Mouse (Mus musculus): ENCODE data around the gene Kbtbd6. TPM values are rescaled to one million over a fixed set of nuclear protein-coding genes. Genes with fewer than 3 reads are reported as not detected.
"Not testable (repeated sequence)": the region's sequence is repeated elsewhere in the genome, so short reads cannot be mapped to it uniquely, and the experiment has no call there.

Gene Kbtbd6
- total RNA-seq (2012; rRNA removed) (0.07 and 0.12 TPM in 2 replicates), polyA plus RNA-seq (2012; ENCODE audit: insufficient read depth in 1 of 2, insufficient read length in 2 of 2, low read depth in 1 of 2, low replicate concordance in 2 of 2, missing spikeins in 1 of 2) (not detected)

- not testable (repeated sequence) for H3K36me3 ChIP-seq (ENCODE audit: control insufficient read depth in 1 of 2, insufficient read depth in 2 of 2, low read length in 2 of 2); H3K4me3 ChIP-seq (ENCODE audit: control insufficient read depth in 1 of 2, insufficient read depth in 1 of 2, low read depth in 2 of 2, low read length in 2 of 2); DNase-seq (ENCODE audit: low read depth, low spot score); H3K27ac ChIP-seq (ENCODE audit: control insufficient read depth, low read depth, low read length); H3K4me1 ChIP-seq (ENCODE audit: control insufficient read depth in 1 of 2, insufficient read depth in 2 of 2, low read length in 2 of 2); H3K9ac ChIP-seq (ENCODE audit: control insufficient read depth, low read depth, low read length, poor library complexity, severe bottlenecking); H3K9me3 ChIP-seq (replicated peaks; ENCODE audit: insufficient read depth, low read length); H3K79me2 ChIP-seq (ENCODE audit: control insufficient read depth, insufficient read depth, low read length, poor library complexity); H3K27me3 ChIP-seq (ENCODE audit: control insufficient read depth in 1 of 2, insufficient read depth in 2 of 2, low read length in 2 of 2)
- TF ChIP-seq HCFC1 (IDR thresholded peaks at IDR 0.05; ENCODE audit: low read depth, low read length): peak; percentile 45; the same call in 1 of the 2 replicates
Observed at GRCm38 (mm10) chr14:79451681-79452590, at the start of gene Kbtbd6. Kbtbd6 (plus strand) TSS chr14:79451835.

GRCm38 (mm10) chr14:79407641-79408040 is 44.0 kb upstream of the Kbtbd6 start:
- no peaks in the 10 kb centered on the region for H3K79me2 ChIP-seq (ENCODE audit: control insufficient read depth, insufficient read depth, low read length, poor library complexity)
- no peak overlapping the region for H3K4me3 ChIP-seq (ENCODE audit: control insufficient read depth in 1 of 2, insufficient read depth in 1 of 2, low read depth in 2 of 2, low read length in 2 of 2)
- no peaks in the 10 kb centered on the region for H3K36me3 ChIP-seq (ENCODE audit: control insufficient read depth in 1 of 2, insufficient read depth in 2 of 2, low read length in 2 of 2)
- no peak for DNase-seq (ENCODE audit: low read depth, low spot score)
- TF ChIP-seq BHLHE40 (IDR thresholded peaks at IDR 0.05; ENCODE audit: borderline replicate concordance, low read depth, low read length) (peak; percentile 82), TCF12 (IDR thresholded peaks at IDR 0.05; ENCODE audit: low read depth, low read length) (peak; percentile 31; the same call in 1 of the 2 replicates), GATA1 (IDR thresholded peaks at IDR 0.05; ENCODE audit: low read depth, low read length) (0 out of 2 replicates have a peak, but pooled peaks have one; percentile 12), EP300 (IDR thresholded peaks at IDR 0.05; ENCODE audit: low read depth in 1 of 2, low read length in 2 of 2) (peak; percentile 50 to 64), USF1 (IDR thresholded peaks at IDR 0.05; ENCODE audit: low read depth, low read length) (no peak)
- no peak overlapping the region for H3K9ac ChIP-seq (ENCODE audit: control insufficient read depth, low read depth, low read length, poor library complexity, severe bottlenecking)
- H3K4me1 ChIP-seq (ENCODE audit: control insufficient read depth in 1 of 2, insufficient read depth in 2 of 2, low read length in 2 of 2): no peaks in the 10 kb centered on the region
- H3K27me3 ChIP-seq (ENCODE audit: control insufficient read depth in 1 of 2, insufficient read depth in 2 of 2, low read length in 2 of 2): no peaks in the 10 kb centered on the region
- H3K9me3 ChIP-seq (replicated peaks; ENCODE audit: insufficient read depth, low read length): no peaks in the 10 kb centered on the region
- no peak overlapping the region for H3K27ac ChIP-seq (ENCODE audit: control insufficient read depth, low read depth, low read length)

- Histone ChIP-seq H3K4me3 (ENCODE audit: control insufficient read depth in 1 of 2, insufficient read depth in 1 of 2, low read depth in 2 of 2, low read length in 2 of 2) (no peak overlapping the region), H3K4me1 (ENCODE audit: control insufficient read depth in 1 of 2, insufficient read depth in 2 of 2, low read length in 2 of 2) (no peaks in the 10 kb centered on the region), H3K27ac (ENCODE audit: control insufficient read depth, low read depth, low read length) (no peak overlapping the region), H3K79me2 (ENCODE audit: control insufficient read depth, insufficient read depth, low read length, poor library complexity) (no peaks in the 10 kb centered on the region), H3K27me3 (ENCODE audit: control insufficient read depth in 1 of 2, insufficient read depth in 2 of 2, low read length in 2 of 2) (no peaks in the 10 kb centered on the region), H3K36me3 (ENCODE audit: control insufficient read depth in 1 of 2, insufficient read depth in 2 of 2, low read length in 2 of 2) (no peaks in the 10 kb centered on the region), H3K9me3 (replicated peaks; ENCODE audit: insufficient read depth, low read length) (no peaks in the 10 kb centered on the region), H3K9ac (ENCODE audit: control insufficient read depth, low read depth, low read length, poor library complexity, severe bottlenecking) (no peak overlapping the region)
- TF ChIP-seq RCOR1 (IDR thresholded peaks at IDR 0.05; ENCODE audit: low read depth, low read length) (no peak), ELF1 (IDR thresholded peaks at IDR 0.05; ENCODE audit: low read depth, low read length) (no peak), GATA1 (IDR thresholded peaks at IDR 0.05; ENCODE audit: low read depth, low read length) (no peak), MAX (IDR thresholded peaks at IDR 0.05; ENCODE audit: low read length) (no peak), MAFK (IDR thresholded peaks at IDR 0.05; ENCODE audit: borderline replicate concordance, low read depth, low read length) (no peak), SIN3A (IDR thresholded peaks at IDR 0.05; ENCODE audit: low read length) (no peak), POLR2A (IDR thresholded peaks at IDR 0.05; ENCODE audit: control insufficient read depth in 1 of 2, insufficient read depth in 1 of 2, low read depth in 1 of 2, low read length in 2 of 2, poor library complexity in 1 of 2) (no peak), UBTF (IDR thresholded peaks at IDR 0.05; ENCODE audit: borderline replicate concordance, insufficient read depth, low read depth, low read length) (no peak), CTCF (IDR thresholded peaks at IDR 0.05 in 2 of 3, conservative IDR thresholded peaks at IDR 0.05 in 1 of 3; ENCODE audit: control insufficient read depth in 1 of 3, insufficient read depth in 1 of 3, low read depth in 2 of 3, low read length in 3 of 3, poor library complexity in 1 of 3, severe bottlenecking in 1 of 3) (no peak), CHD1 (IDR thresholded peaks at IDR 0.05; ENCODE audit: low read depth, low read length) (no peak), MAZ (IDR thresholded peaks at IDR 0.05; ENCODE audit: low read depth, low read length) (no peak), HCFC1 (IDR thresholded peaks at IDR 0.05; ENCODE audit: low read depth, low read length) (no peak), POLR2AphosphoS5 (IDR thresholded peaks at IDR 0.05; ENCODE audit: borderline replicate concordance, low read depth, low read length) (no peak), USF2 (IDR thresholded peaks at IDR 0.05; ENCODE audit: borderline replicate concordance in 1 of 2, insufficient read depth in 1 of 2, low read depth in 1 of 2, low read length in 2 of 2) (no peak), BHLHE40 (IDR thresholded peaks at IDR 0.05; ENCODE audit: borderline replicate concordance, low read depth, low read length) (no peak), SMC3 (IDR thresholded peaks at IDR 0.05; ENCODE audit: low read depth, low read length) (no peak), RAD21 (IDR thresholded peaks at IDR 0.05; ENCODE audit: low read depth, low read length) (no peak), ETS1 (IDR thresholded peaks at IDR 0.05; ENCODE audit: low read depth, low read length) (no peak)
- DNase-seq (ENCODE audit: low read depth, low spot score): no peak
Observed at GRCm38 (mm10) chr14:79409278-79409830, 42.3 kb upstream of the Kbtbd6 start.

Data from MEL (cell line).